Mouse (Mus musculus): ENCODE measurements at regions not wholly inside any gene's neighbourhood (a gene's known extent, or its start where the extent isn't known, plus 50 kb on each side); places are given as distances from the start of the nearest gene placed in this dataset.

GRCm38 (mm10) chr10:17261825-17262205 lies 461.2 kb upstream of the Cited2 start:
- no peak for DNase-seq (ENCODE audit: low spot score)

GRCm38 (mm10) chr10:17272646-17273045 lies 450.4 kb upstream of the Cited2 start:
- peak; percentile 53 for DNase-seq (ENCODE audit: low spot score)

GRCm38 (mm10) chr10:17273855-17274254 lies 449.2 kb upstream of the Cited2 start:
- no peak for DNase-seq (ENCODE audit: low spot score)

GRCm38 (mm10) chr10:17275214-17275613 lies 447.8 kb upstream of the Cited2 start:
- no peak for DNase-seq (ENCODE audit: low spot score)

GRCm38 (mm10) chr10:17277911-17278310 lies 445.1 kb upstream of the Cited2 start:
- no peak for DNase-seq (ENCODE audit: low spot score)

GRCm38 (mm10) chr10:17284858-17285257 lies 438.2 kb upstream of the Cited2 start:
- no peak for DNase-seq (ENCODE audit: low spot score)

- no peak for DNase-seq (ENCODE audit: low spot score)
Measured at GRCm38 (mm10) chr10:17287141-17287540, 435.9 kb upstream of the Cited2 start.

GRCm38 (mm10) chr10:17288231-17288630 lies 434.8 kb upstream of the Cited2 start:
- DNase-seq (ENCODE audit: low spot score), result no peak

GRCm38 (mm10) chr10:17292331-17292730 lies 430.7 kb upstream of the Cited2 start:
- no peak for DNase-seq (ENCODE audit: low spot score)

GRCm38 (mm10) chr10:17294440-17294839 lies 428.6 kb upstream of the Cited2 start:
- no peak for DNase-seq (ENCODE audit: low spot score)

GRCm38 (mm10) chr10:17295157-17295556 lies 427.9 kb upstream of the Cited2 start:
- DNase-seq (ENCODE audit: low spot score), result no peak

- peak; percentile 14 for DNase-seq (ENCODE audit: low spot score)
Measured at GRCm38 (mm10) chr10:17299600-17299999, 423.4 kb upstream of the Cited2 start.

GRCm38 (mm10) chr10:17326724-17327123 lies 396.3 kb upstream of the Cited2 start:
- DNase-seq (ENCODE audit: low spot score), result no peak

GRCm38 (mm10) chr10:17330904-17331606 lies 392.0 kb upstream of the Cited2 start:
- DNase-seq (ENCODE audit: low spot score), result no peak

GRCm38 (mm10) chr10:17331607-17332008 lies 391.4 kb upstream of the Cited2 start:
- DNase-seq (ENCODE audit: low spot score), result no peak

GRCm38 (mm10) chr10:17332025-17332767 lies 390.8 kb upstream of the Cited2 start:
- no peak for DNase-seq (ENCODE audit: low spot score)

- DNase-seq (ENCODE audit: low spot score), result no peak
Measured at GRCm38 (mm10) chr10:17332986-17333385, 390.0 kb upstream of the Cited2 start.

GRCm38 (mm10) chr10:17333676-17334075 lies 389.3 kb upstream of the Cited2 start:
- peak; percentile 53 for DNase-seq (ENCODE audit: low spot score)

GRCm38 (mm10) chr10:17337217-17337616 lies 385.8 kb upstream of the Cited2 start:
- no peak for DNase-seq (ENCODE audit: low spot score)

- DNase-seq (ENCODE audit: low spot score), result no peak
Measured at GRCm38 (mm10) chr10:17343829-17344228, 379.2 kb upstream of the Cited2 start.

- DNase-seq (ENCODE audit: low spot score), result no peak
Measured at GRCm38 (mm10) chr10:17352202-17352994, 370.6 kb upstream of the Cited2 start.

GRCm38 (mm10) chr10:17355476-17355875 lies 367.5 kb upstream of the Cited2 start:
- DNase-seq (ENCODE audit: low spot score), result no peak

GRCm38 (mm10) chr10:17356041-17356440 lies 367.0 kb upstream of the Cited2 start:
- DNase-seq (ENCODE audit: low spot score), result no peak
